Mouse (Mus musculus) gastrocnemius, postnatal 10 days (tissue): ENCODE measurements at regions not wholly inside any gene's neighbourhood (a gene's known extent, or its start where the extent isn't known, plus 50 kb on each side); places are given as distances from the start of the nearest gene placed in this dataset.

ENCODE experiments used
- DNase-seq: peaks from one replicate; pipeline ENCODE4 v3.0.0; 2021; ENCODE audit warnings: mixed read lengths

GRCm38 (mm10) chr7:71488016-71488650, 136.8 kb upstream of the Gm10295 start:
- no peak for DNase-seq

- no peak for DNase-seq
These were observed 124.1 kb upstream of the Gm10295 start for GRCm38 (mm10) chr7:71475383-71475782.

GRCm38 (mm10) chr7:71472384-71473141, 121.3 kb upstream of the Gm10295 start:
- peak; percentile 26 for DNase-seq

- peak; percentile 40 for DNase-seq
These were observed 120.5 kb upstream of the Gm10295 start for GRCm38 (mm10) chr7:71471658-71472383.

- no peak for DNase-seq
These were observed 120.0 kb upstream of the Gm10295 start for GRCm38 (mm10) chr7:71471319-71471657.

GRCm38 (mm10) chr7:71470418-71470817, 119.1 kb upstream of the Gm10295 start:
- no peak for DNase-seq

- no peak for DNase-seq
These were observed 118.7 kb upstream of the Gm10295 start for GRCm38 (mm10) chr7:71469951-71470350.

- no peak for DNase-seq
These were observed 116.3 kb upstream of the Gm10295 start for GRCm38 (mm10) chr7:71467436-71468127.

GRCm38 (mm10) chr7:71464127-71464526, 112.8 kb upstream of the Gm10295 start:
- DNase-seq = no peak

GRCm38 (mm10) chr7:71463565-71463964, 112.3 kb upstream of the Gm10295 start:
- no peak for DNase-seq

- DNase-seq = no peak
These were observed 108.5 kb upstream of the Gm10295 start for GRCm38 (mm10) chr7:71459805-71460204.

- no peak for DNase-seq
These were observed 106.9 kb upstream of the Gm10295 start for GRCm38 (mm10) chr7:71458104-71458754.

- no peak for DNase-seq
These were observed 106.3 kb upstream of the Gm10295 start for GRCm38 (mm10) chr7:71457409-71458103.

GRCm38 (mm10) chr7:71456421-71456820, 105.1 kb upstream of the Gm10295 start:
- no peak for DNase-seq

- no peak for DNase-seq
These were observed 89.3 kb upstream of the Gm10295 start for GRCm38 (mm10) chr7:71440330-71441240.

GRCm38 (mm10) chr7:71425982-71426381, 74.7 kb upstream of the Gm10295 start:
- DNase-seq = no peak

- no peak for DNase-seq
These were observed 68.0 kb upstream of the Gm10295 start for GRCm38 (mm10) chr7:71419261-71419660.

- DNase-seq = no peak
These were observed 67.6 kb upstream of the Gm10295 start for GRCm38 (mm10) chr7:71418856-71419255.

- DNase-seq = no peak
These were observed 63.5 kb upstream of the Gm10295 start for GRCm38 (mm10) chr7:71414756-71415155.

GRCm38 (mm10) chr7:71413121-71413520, 61.8 kb upstream of the Gm10295 start:
- DNase-seq = no peak
